Mouse (Mus musculus): ENCODE results near the gene Cryaa. TPM values are rescaled to one million over a fixed set of nuclear protein-coding genes. Genes with fewer than 3 reads are reported as not detected.
"Not testable (repeated sequence)": the region's sequence is repeated elsewhere in the genome, so short reads cannot be mapped to it uniquely, and the experiment has no call there.

Gene Cryaa
- total RNA-seq, 2 experiments from 2014 or later = not detected

GRCm38 (mm10) chr17:31693330-31694022 lies 15.9 kb downstream of the Cryaa start:
- peak; percentile 82 to 85 for DNase-seq (ENCODE audit: extremely low spot score in 1 of 2, low spot score in 2 of 2)
- Histone ChIP-seq H3K27ac (no peak overlapping the region), H3K4me3 (no peak overlapping the region)
- TF ChIP-seq CTCF (IDR thresholded peaks at IDR 0.05) = peak; percentile 77
- intact Hi-C loops (cut with DNase I) = loop anchor here (1.0 to 2.0 kb wide), 2 partner anchors 161 to 331 kb away; no protein-coding TSS in a partner anchor

GRCm38 (mm10) chr17:31694023-31694376 lies 16.4 kb downstream of the Cryaa start:
- intact Hi-C loops (cut with DNase I) = no loop called here
- TF ChIP-seq CTCF (IDR thresholded peaks at IDR 0.05) = no peak
- Histone ChIP-seq H3K27ac (no peak overlapping the region), H3K4me3 (no peak overlapping the region)
- no peak for DNase-seq (ENCODE audit: extremely low spot score in 1 of 2, low spot score in 2 of 2)

- DNase-seq (ENCODE audit: extremely low spot score in 1 of 2, low spot score in 2 of 2) = no peak
- no peak for TF ChIP-seq CTCF (IDR thresholded peaks at IDR 0.05)
- no peak overlapping the region for H3K27ac ChIP-seq
- no peak overlapping the region for H3K4me3 ChIP-seq
- intact Hi-C loops (cut with DNase I) = no loop called here
Measured at GRCm38 (mm10) chr17:31694949-31695348, 17.3 kb downstream of the Cryaa start.

- H3K27ac ChIP-seq; DNase-seq (ENCODE audit: extremely low spot score in 1 of 2, low spot score in 2 of 2); intact Hi-C loops (cut with DNase I); H3K4me3 ChIP-seq: not testable (repeated sequence)
Measured at GRCm38 (mm10) chr17:31695356-31695755, 17.7 kb downstream of the Cryaa start.

- intact Hi-C loops (cut with DNase I) = no loop called here
- Histone ChIP-seq H3K27ac (no peak overlapping the region), H3K4me3 (no peak overlapping the region)
- no peak for DNase-seq (ENCODE audit: extremely low spot score in 1 of 2, low spot score in 2 of 2)
- TF ChIP-seq CTCF (IDR thresholded peaks at IDR 0.05) = no peak
Measured at GRCm38 (mm10) chr17:31698347-31698746, 20.7 kb downstream of the Cryaa start.

- intact Hi-C loops (cut with DNase I) = no loop called here
- H3K27ac ChIP-seq = no peak overlapping the region
- DNase-seq (ENCODE audit: extremely low spot score in 1 of 2, low spot score in 2 of 2) = no peak
- TF ChIP-seq CTCF (IDR thresholded peaks at IDR 0.05) = no peak
- H3K4me3 ChIP-seq = no peak overlapping the region
Measured at GRCm38 (mm10) chr17:31703276-31703980, 25.8 kb downstream of the Cryaa start.

GRCm38 (mm10) chr17:31705271-31706020 lies 27.8 kb downstream of the Cryaa start:
- Histone ChIP-seq H3K4me3 (no peak overlapping the region), H3K27ac (no peak overlapping the region)
- TF ChIP-seq CTCF (IDR thresholded peaks at IDR 0.05) = no peak
- intact Hi-C loops (cut with DNase I) = no loop called here
- peak in 1 of 2 experiments; percentile 58 for DNase-seq (ENCODE audit: extremely low spot score in 1 of 2, low spot score in 2 of 2)

- Histone ChIP-seq H3K4me3 (no peak overlapping the region), H3K27ac (no peak overlapping the region)
- DNase-seq (ENCODE audit: extremely low spot score in 1 of 2, low spot score in 2 of 2) = no peak
- no peak for TF ChIP-seq CTCF (IDR thresholded peaks at IDR 0.05)
- intact Hi-C loops (cut with DNase I) = no loop called here
Measured at GRCm38 (mm10) chr17:31709121-31709741, 31.6 kb downstream of the Cryaa start.

- TF ChIP-seq CTCF (IDR thresholded peaks at IDR 0.05) = no peak
- Histone ChIP-seq H3K27ac (no peak overlapping the region), H3K4me3 (no peak overlapping the region)
- DNase-seq (ENCODE audit: extremely low spot score in 1 of 2, low spot score in 2 of 2) = no peak
- intact Hi-C loops (cut with DNase I) = no loop called here
Measured at GRCm38 (mm10) chr17:31710455-31710854, 32.8 kb downstream of the Cryaa start.

- no peak for DNase-seq (ENCODE audit: extremely low spot score in 1 of 2, low spot score in 2 of 2)
- no peak overlapping the region for H3K4me3 ChIP-seq
- no peak overlapping the region for H3K27ac ChIP-seq
- no peak for TF ChIP-seq CTCF (IDR thresholded peaks at IDR 0.05)
- intact Hi-C loops (cut with DNase I) = no loop called here
Measured at GRCm38 (mm10) chr17:31713709-31714108, 36.1 kb downstream of the Cryaa start.

GRCm38 (mm10) chr17:31714125-31714524 lies 36.5 kb downstream of the Cryaa start:
- no peak for TF ChIP-seq CTCF (IDR thresholded peaks at IDR 0.05)
- intact Hi-C loops (cut with DNase I) = no loop called here
- Histone ChIP-seq H3K4me3 (no peak overlapping the region), H3K27ac (no peak overlapping the region)
- no peak for DNase-seq (ENCODE audit: extremely low spot score in 1 of 2, low spot score in 2 of 2)

- intact Hi-C loops (cut with DNase I) = no loop called here
- no peak for DNase-seq (ENCODE audit: extremely low spot score in 1 of 2, low spot score in 2 of 2)
- TF ChIP-seq CTCF (IDR thresholded peaks at IDR 0.05) = no peak
- Histone ChIP-seq H3K4me3 (no peak overlapping the region), H3K27ac (no peak overlapping the region)
Measured at GRCm38 (mm10) chr17:31715006-31715405, 37.4 kb downstream of the Cryaa start.
